Mouse (Mus musculus) lung, embryonic 14.5 days (tissue): Measurements from ENCODE around the gene Ampd2. TPM values are rescaled to one million over a fixed set of nuclear protein-coding genes. Genes with fewer than 3 reads are reported as not detected.

Source experiments
- ATAC-seq: fragments of 200-750 bp; cut with Nextera tagmentation; 2 replicates; pipeline ENCODE4 v1.8.0; 2017; ENCODE audit warnings: mild to moderate bottlenecking, moderate TSS enrichment, moderate library complexity; ENCODE audit not compliant: insufficient read depth
- DNase-seq: peaks from one replicate; pipeline ENCODE4 v3.0.0-alpha.2; 2015
- H3K27ac ChIP-seq: fragments of 300-500 bp; sonication (generic); 2 replicates; pipeline ENCODE4 v1.5.1; 2014; ENCODE audit warnings: low read depth, mild to moderate bottlenecking, moderate library complexity
- H3K27me3 ChIP-seq: fragments of 300-500 bp; sonication (generic); 2 replicates; pipeline ENCODE4 v1.6.1; 2014; ENCODE audit warnings: low read length, control low read depth; ENCODE audit not compliant: insufficient read depth
- H3K36me3 ChIP-seq: fragments of 300-500 bp; sonication (generic); 2 replicates; pipeline ENCODE4 v1.6.1; 2014; ENCODE audit warnings: control low read depth; ENCODE audit not compliant: insufficient read depth
- H3K4me1 ChIP-seq: fragments of 300-500 bp; sonication (generic); 2 replicates; pipeline ENCODE4 v1.6.1; 2014; ENCODE audit warnings: antibody characterized with exemption, control low read depth; ENCODE audit not compliant: insufficient read depth
- H3K4me2 ChIP-seq: fragments of 300-500 bp; sonication (generic); 2 replicates; pipeline ENCODE4 v1.6.1; 2014; ENCODE audit warnings: mild to moderate bottlenecking
- H3K4me3 ChIP-seq: fragments of 300-500 bp; sonication (generic); 2 replicates; pipeline ENCODE4 v1.5.1; 2014; ENCODE audit warnings: low read depth, low read length
- H3K9ac ChIP-seq: fragments of 300-500 bp; sonication (generic); 2 replicates; pipeline ENCODE4 v1.6.1; 2014
- H3K9me3 ChIP-seq: fragments of 300-500 bp; sonication (generic); 2 replicates; pipeline ENCODE4 v1.6.1; 2016; ENCODE audit warnings: low read depth, low read length, control low read depth
- CTCF ChIP-seq: IDR thresholded peaks from 2 replicates; pipeline ENCODE4 v1.5.1; 2016; ENCODE audit warnings: antibody characterized with exemption, low read depth
- WGBS: fragments of 180-500 bp; shearing (Covaris S2); extraction: QIAGEN DNeasy Blood & Tissue Kit; methylation state at CpG from one replicate; pipeline ENCODE4 v1.1.7; 2014; 5-methylcytosine and 5-hydroxymethylcytosine counted together
- polyA plus RNA-seq: library from polyadenylated mRNA; unstranded; fragments of >200 nt; fragmentation: Nextera tagmentation; extraction: Ambion mirVana; gene quantifications from 2 replicates; pipeline ENCODE4 v1.2.1, GENCODE M21; 2014

Ampd2 gene
- polyA plus RNA-seq, 1 experiment from 2014 or later: 37.4 TPM

DNA sequence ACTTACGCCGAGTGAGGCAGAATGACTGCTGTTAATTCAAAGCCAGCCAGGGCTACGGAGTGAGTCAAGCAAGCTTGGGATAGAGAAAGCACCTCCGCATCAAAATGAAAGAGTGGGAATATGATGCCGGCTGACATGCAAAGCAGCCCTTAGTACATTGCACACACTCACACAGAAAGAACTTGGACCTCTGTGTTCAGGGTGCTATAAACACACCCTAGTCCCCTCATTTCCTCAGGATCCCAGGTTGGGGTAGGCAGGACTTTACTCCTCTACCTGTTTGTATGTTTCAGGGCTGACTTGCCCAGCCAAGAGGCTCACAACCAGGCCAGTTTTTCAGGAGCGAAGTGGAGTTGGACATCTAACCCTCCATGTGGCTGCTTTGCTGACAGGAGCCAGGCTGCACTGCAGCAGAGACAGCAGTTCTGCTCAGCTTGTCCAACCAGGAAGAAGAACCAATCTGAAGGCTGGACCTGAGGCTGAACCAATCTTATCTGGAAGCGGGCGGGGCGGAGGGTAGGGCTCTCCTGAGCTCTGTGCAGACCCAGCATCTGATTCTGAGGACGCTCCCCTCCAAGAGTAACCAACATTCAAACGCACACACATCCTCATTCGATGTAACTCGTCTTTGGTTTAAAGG lies 17.1 kb downstream of the Ampd2 start:
- no peaks in the 10 kb centered on the region for H3K4me1 ChIP-seq
- no peak overlapping the region for H3K4me2 ChIP-seq
- no peak overlapping the region for H3K9ac ChIP-seq
- 57% methylated on average over 13 of the region's 13 CpGs for WGBS
- H3K4me3 ChIP-seq: no peak overlapping the region
- TF ChIP-seq CTCF: no peak
- peaks cover 13% of the 10 kb centered on the region for H3K36me3 ChIP-seq
- peak; percentile 30; the same call in 1 of the 2 replicates for ATAC-seq
- DNase-seq: peak; percentile 34
- H3K27ac ChIP-seq: no peak overlapping the region
- H3K27me3 ChIP-seq: no peaks in the 10 kb centered on the region
- no peaks in the 10 kb centered on the region for H3K9me3 ChIP-seq

DNA sequence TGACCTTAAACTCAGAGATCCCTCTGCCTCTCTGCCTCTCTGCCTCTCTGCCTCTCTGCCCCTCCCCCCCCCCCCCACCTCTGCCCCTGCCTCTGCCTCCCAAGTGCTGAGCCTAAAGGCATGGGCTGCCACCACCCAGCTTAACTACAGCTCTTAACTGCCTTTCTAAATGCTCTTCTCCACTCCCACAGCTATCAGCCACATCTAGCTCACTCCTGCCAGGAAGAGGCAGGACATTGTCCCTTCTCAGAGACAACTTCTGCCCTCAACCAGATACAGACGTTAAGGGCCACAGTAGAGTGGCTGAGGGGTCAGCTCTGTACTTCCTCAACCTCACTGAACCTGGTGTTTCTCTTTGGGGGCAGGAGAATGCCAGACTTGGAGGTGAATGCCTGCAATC lies 17.6 kb downstream of the Ampd2 start:
- ATAC-seq (no peak), DNase-seq (no peak)
- Histone ChIP-seq H3K27me3 (no peaks in the 10 kb centered on the region), H3K27ac (no peak overlapping the region), H3K9ac (no peak overlapping the region), H3K4me3 (no peak overlapping the region), H3K4me1 (no peaks in the 10 kb centered on the region), H3K4me2 (no peak overlapping the region), H3K36me3 (peaks cover 8% of the 10 kb centered on the region; the same call in 1 of the 2 replicates), H3K9me3 (no peaks in the 10 kb centered on the region)
- TF ChIP-seq CTCF: no peak
- WGBS: 8% methylated on average over 1 of the region's 1 CpGs

- Histone ChIP-seq H3K4me3 (no peak overlapping the region), H3K27ac (no peak overlapping the region), H3K27me3 (no peaks in the 10 kb centered on the region), H3K4me2 (no peak overlapping the region), H3K9me3 (no peaks in the 10 kb centered on the region), H3K9ac (no peak overlapping the region), H3K4me1 (no peaks in the 10 kb centered on the region), H3K36me3 (no peaks in the 10 kb centered on the region)
- no peak for DNase-seq
- TF ChIP-seq CTCF: no peak
- ATAC-seq: no peak
- 60% methylated on average over 6 of the region's 6 CpGs for WGBS
Measured at GRCm38 (mm10) chr3:108067370-108067934, 19.0 kb downstream of the Ampd2 start.

DNA sequence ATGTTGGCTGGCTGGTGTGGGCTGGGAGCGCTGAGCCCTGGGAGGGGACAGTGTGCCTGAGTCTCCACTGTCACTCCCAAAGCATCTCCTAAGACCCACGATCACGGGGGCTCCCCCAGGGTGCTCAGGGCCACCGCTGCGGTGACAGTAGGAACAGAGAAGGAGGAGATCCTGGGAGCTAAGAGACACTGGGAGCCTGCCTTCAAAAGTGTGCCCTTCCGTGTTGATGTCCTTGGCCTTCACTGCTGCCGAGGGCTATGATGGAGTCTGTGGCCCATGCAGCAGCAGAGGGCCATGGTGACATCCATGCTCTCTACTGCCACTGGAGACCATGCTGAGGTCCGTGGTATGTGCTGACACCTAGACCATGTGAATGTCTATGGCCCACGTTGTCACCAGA lies 20.9 kb downstream of the Ampd2 start:
- H3K4me1 ChIP-seq: no peaks in the 10 kb centered on the region
- no peak overlapping the region for H3K4me2 ChIP-seq
- H3K27ac ChIP-seq: no peak overlapping the region
- WGBS: 78% methylated on average over 9 of the region's 9 CpGs
- DNase-seq: no peak
- no peak for TF ChIP-seq CTCF
- no peaks in the 10 kb centered on the region for H3K27me3 ChIP-seq
- no peak overlapping the region for H3K4me3 ChIP-seq
- no peaks in the 10 kb centered on the region for H3K9me3 ChIP-seq
- ATAC-seq: no peak
- H3K36me3 ChIP-seq: no peaks in the 10 kb centered on the region
- no peak overlapping the region for H3K9ac ChIP-seq

DNA sequence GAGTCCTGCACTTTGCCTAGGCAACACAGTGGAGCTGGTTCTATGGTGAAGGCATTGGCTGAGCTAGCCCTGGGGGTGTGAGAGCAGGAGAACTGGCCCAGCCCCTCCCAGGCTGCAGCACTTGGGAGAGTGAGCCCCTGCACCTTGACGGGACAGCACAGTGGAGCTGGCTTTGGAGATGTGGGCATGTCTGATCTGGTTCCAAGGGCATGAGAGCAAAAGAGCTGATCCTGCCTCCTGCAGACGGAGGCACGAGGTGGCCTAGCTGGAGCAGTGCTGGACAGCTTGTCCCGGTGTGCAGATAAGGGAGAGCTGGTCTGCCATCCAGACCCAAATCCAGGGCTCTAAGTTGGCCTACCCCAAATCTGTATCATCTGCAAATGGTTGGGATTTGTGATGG lies 21.8 kb downstream of the Ampd2 start:
- peak; percentile 30; the same call in 1 of the 2 replicates for ATAC-seq
- Histone ChIP-seq H3K4me1 (no peaks in the 10 kb centered on the region), H3K4me2 (no peak overlapping the region), H3K9me3 (no peaks in the 10 kb centered on the region), H3K27me3 (no peaks in the 10 kb centered on the region), H3K36me3 (no peaks in the 10 kb centered on the region), H3K27ac (no peak overlapping the region), H3K9ac (no peak overlapping the region), H3K4me3 (no peak overlapping the region)
- TF ChIP-seq CTCF: no peak
- no peak for DNase-seq
- WGBS: 78% methylated on average over 4 of the region's 4 CpGs

DNA sequence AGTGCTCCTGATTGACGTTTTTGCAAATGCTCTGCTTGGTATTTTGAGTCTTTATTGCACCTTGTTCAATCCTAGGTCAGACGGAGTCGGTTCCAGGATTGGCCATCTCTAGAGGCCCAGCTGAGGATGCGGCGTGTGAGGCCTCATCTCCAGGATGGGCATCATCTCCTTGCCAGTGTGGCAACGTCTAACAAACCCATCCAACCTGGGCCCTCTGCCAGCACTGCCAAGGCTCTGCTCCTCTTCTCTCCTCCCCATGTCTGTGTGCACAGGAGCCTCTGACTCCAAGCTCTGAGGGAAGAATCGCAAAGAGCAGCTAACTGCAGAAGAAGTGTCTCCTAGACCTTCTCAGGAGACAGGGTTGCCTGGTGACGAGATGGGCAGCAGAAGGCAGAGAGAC lies 23.8 kb downstream of the Ampd2 start:
- no peak overlapping the region for H3K4me2 ChIP-seq
- DNase-seq (no peak), ATAC-seq (no peak)
- WGBS: 77% methylated on average over 8 of the region's 8 CpGs
- H3K4me1 ChIP-seq: no peaks in the 10 kb centered on the region
- no peaks in the 10 kb centered on the region for H3K36me3 ChIP-seq
- no peak overlapping the region for H3K27ac ChIP-seq
- no peaks in the 10 kb centered on the region for H3K9me3 ChIP-seq
- H3K27me3 ChIP-seq: no peaks in the 10 kb centered on the region
- H3K4me3 ChIP-seq: no peak overlapping the region
- TF ChIP-seq CTCF: no peak
- no peak overlapping the region for H3K9ac ChIP-seq

GRCm38 (mm10) chr3:108061420-108061819 lies 25.0 kb downstream of the Ampd2 start:
- H3K27ac ChIP-seq: no peak overlapping the region
- no peak overlapping the region for H3K4me3 ChIP-seq
- WGBS: 11% methylated on average over 7 of the region's 7 CpGs
- peak; percentile 79 for TF ChIP-seq CTCF
- H3K4me1 ChIP-seq: no peaks in the 10 kb centered on the region
- peak overlapping the region; percentile 48 for H3K4me2 ChIP-seq
- no peaks in the 10 kb centered on the region for H3K36me3 ChIP-seq
- no peaks in the 10 kb centered on the region for H3K27me3 ChIP-seq
- H3K9me3 ChIP-seq: no peaks in the 10 kb centered on the region
- DNase-seq (peak; percentile 96), ATAC-seq (peak; percentile 56; the same call in 1 of the 2 replicates)
- no peak overlapping the region for H3K9ac ChIP-seq
